Mouse (Mus musculus): ENCODE data around the gene Hlcs.

GRCm38 (mm10) chr16:94349588-94350286 is 36.4 kb upstream of the Hlcs start:
- no peak for TF ChIP-seq CTCF (conservative IDR thresholded peaks at IDR 0.05; ENCODE audit: low read length)
- no peak for TF ChIP-seq NANOG (IDR thresholded peaks at IDR 0.05; ENCODE audit: borderline replicate concordance, low read length)
